Mouse (Mus musculus): Measurements from ENCODE around the gene Litaf. TPM values are rescaled to one million over a fixed set of nuclear protein-coding genes. Genes with fewer than 3 reads are reported as not detected.

Litaf gene
- polyA plus RNA-seq, 1 experiment from 2014 or later: 106 TPM

GRCm38 (mm10) chr16:11062794-11063721 is 2.9 kb downstream of the Litaf start:
- Histone ChIP-seq H3K9me3 (ENCODE audit: low read length) (no peaks in the 10 kb centered on the region), H3K27ac (ENCODE audit: low read length) (peak overlapping the region; percentile 85), H3K4me2 (replicated peaks; ENCODE audit: low read depth, low read length) (peak overlapping the region; percentile 19), H3K4me1 (ENCODE audit: insufficient read depth, low read depth, low read length) (peaks cover 24% of the 10 kb centered on the region), H3K4me3 (ENCODE audit: low read depth, low read length) (no peak overlapping the region), H3K36me3 (ENCODE audit: insufficient read depth, low read length) (no peaks in the 10 kb centered on the region), H3K9ac (replicated peaks; ENCODE audit: low read depth) (peak overlapping the region; percentile 32), H3K27me3 (replicated peaks; ENCODE audit: insufficient read depth, low read length) (no peaks in the 10 kb centered on the region)
- WGBS: 21% methylated on average over 13 of the region's 13 CpGs
- TF ChIP-seq CTCF (IDR thresholded peaks at IDR 0.05): no peak
- TF ChIP-seq EP300 (IDR thresholded peaks at IDR 0.05): no peak
- ATAC-seq (peak; percentile 22; the same call in 1 of the 2 replicates), DNase-seq (ENCODE audit: low spot score) (peak; percentile 89)

GRCm38 (mm10) chr16:11060645-11061044 is 5.3 kb downstream of the Litaf start, which contains the start of gene Snn:
Snn (plus strand) TSS chr16:11060945.
- ATAC-seq (no peak), DNase-seq (ENCODE audit: low spot score) (no peak)
- H3K9ac ChIP-seq (replicated peaks; ENCODE audit: low read depth): no peak within 1 kb of the TSS
- H3K27ac ChIP-seq (ENCODE audit: low read length): no peak within 1 kb of the TSS
- no peaks in the 10 kb centered on the region for H3K9me3 ChIP-seq (ENCODE audit: low read length)
- H3K4me3 ChIP-seq (ENCODE audit: low read depth, low read length): no peak within 1 kb of the TSS
- no peaks in the 10 kb centered on the region for H3K36me3 ChIP-seq (ENCODE audit: insufficient read depth, low read length)
- 87% methylated on average over 4 of the region's 4 CpGs for WGBS
- TF ChIP-seq CTCF (IDR thresholded peaks at IDR 0.05) (no peak), EP300 (IDR thresholded peaks at IDR 0.05) (no peak)
- H3K4me2 ChIP-seq (replicated peaks; ENCODE audit: low read depth, low read length): no peak within 1 kb of the TSS
- H3K4me1 ChIP-seq (ENCODE audit: insufficient read depth, low read depth, low read length): peaks cover 18% of the 10 kb centered on the region
- no peaks in the 10 kb centered on the region for H3K27me3 ChIP-seq (replicated peaks; ENCODE audit: insufficient read depth, low read length)

GRCm38 (mm10) chr16:11055916-11056315 is 10.0 kb downstream of the Litaf start:
- no peak overlapping the region for H3K4me3 ChIP-seq (ENCODE audit: low read depth, low read length)
- no peaks in the 10 kb centered on the region for H3K36me3 ChIP-seq (ENCODE audit: insufficient read depth, low read length)
- no peak overlapping the region for H3K9ac ChIP-seq (replicated peaks; ENCODE audit: low read depth)
- DNase-seq (ENCODE audit: low spot score) (no peak), ATAC-seq (no peak)
- H3K4me1 ChIP-seq (ENCODE audit: insufficient read depth, low read depth, low read length): no peaks in the 10 kb centered on the region
- WGBS: 62% methylated on average over 5 of the region's 5 CpGs
- no peak for TF ChIP-seq CTCF (IDR thresholded peaks at IDR 0.05)
- TF ChIP-seq EP300 (IDR thresholded peaks at IDR 0.05): no peak
- H3K27ac ChIP-seq (ENCODE audit: low read length): no peak overlapping the region
- H3K9me3 ChIP-seq (ENCODE audit: low read length): no peaks in the 10 kb centered on the region
- H3K27me3 ChIP-seq (replicated peaks; ENCODE audit: insufficient read depth, low read length): no peaks in the 10 kb centered on the region
- H3K4me2 ChIP-seq (replicated peaks; ENCODE audit: low read depth, low read length): no peak overlapping the region

GRCm38 (mm10) chr16:11054871-11055270 is 11.1 kb downstream of the Litaf start:
- 61% methylated on average over 6 of the region's 6 CpGs for WGBS
- H3K9ac ChIP-seq (replicated peaks; ENCODE audit: low read depth): no peak overlapping the region
- ATAC-seq: peak; percentile 71
- H3K36me3 ChIP-seq (ENCODE audit: insufficient read depth, low read length): no peaks in the 10 kb centered on the region
- no peaks in the 10 kb centered on the region for H3K9me3 ChIP-seq (ENCODE audit: low read length)
- no peaks in the 10 kb centered on the region for H3K27me3 ChIP-seq (replicated peaks; ENCODE audit: insufficient read depth, low read length)
- no peak overlapping the region for H3K4me2 ChIP-seq (replicated peaks; ENCODE audit: low read depth, low read length)
- H3K4me3 ChIP-seq (ENCODE audit: low read depth, low read length): no peak overlapping the region
- peak; percentile 50 for DNase-seq (ENCODE audit: low spot score)
- H3K4me1 ChIP-seq (ENCODE audit: insufficient read depth, low read depth, low read length): no peaks in the 10 kb centered on the region
- TF ChIP-seq EP300 (IDR thresholded peaks at IDR 0.05): no peak
- TF ChIP-seq CTCF (IDR thresholded peaks at IDR 0.05): peak; percentile 18; the same call in 1 of the 2 replicates
- no peak overlapping the region for H3K27ac ChIP-seq (ENCODE audit: low read length)

DNA sequence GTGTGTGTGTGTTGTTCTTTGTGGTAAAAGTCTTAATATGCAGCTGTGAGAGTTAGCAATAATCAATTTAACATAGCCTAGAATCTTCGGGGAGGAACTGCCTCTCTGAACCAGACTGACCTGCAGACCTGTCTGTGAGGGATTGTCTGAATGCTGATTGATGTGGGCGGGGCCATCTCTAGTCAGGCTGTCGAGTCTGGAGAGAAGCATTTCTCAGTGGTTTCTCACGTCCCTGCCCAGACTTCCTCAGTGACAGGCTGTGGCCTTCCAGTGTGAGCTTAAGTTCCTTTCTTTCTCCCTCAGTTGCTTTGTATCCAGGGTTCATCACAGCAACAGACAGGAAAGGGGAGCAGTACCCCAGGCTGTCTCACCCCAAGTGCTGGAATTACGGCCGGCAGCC is 11.5 kb downstream of the Litaf start:
- H3K27ac ChIP-seq (ENCODE audit: low read length): no peak overlapping the region
- no peaks in the 10 kb centered on the region for H3K27me3 ChIP-seq (replicated peaks; ENCODE audit: insufficient read depth, low read length)
- H3K9me3 ChIP-seq (ENCODE audit: low read length): no peaks in the 10 kb centered on the region
- DNase-seq (ENCODE audit: low spot score): no peak
- H3K4me2 ChIP-seq (replicated peaks; ENCODE audit: low read depth, low read length): no peak overlapping the region
- no peak for ATAC-seq
- TF ChIP-seq EP300 (IDR thresholded peaks at IDR 0.05) (no peak), CTCF (IDR thresholded peaks at IDR 0.05) (no peak)
- no peak overlapping the region for H3K9ac ChIP-seq (replicated peaks; ENCODE audit: low read depth)
- H3K36me3 ChIP-seq (ENCODE audit: insufficient read depth, low read length): no peaks in the 10 kb centered on the region
- no peak overlapping the region for H3K4me3 ChIP-seq (ENCODE audit: low read depth, low read length)
- 60% methylated on average over 6 of the region's 6 CpGs for WGBS
- no peaks in the 10 kb centered on the region for H3K4me1 ChIP-seq (ENCODE audit: insufficient read depth, low read depth, low read length)

GRCm38 (mm10) chr16:11051134-11051533 is 14.8 kb downstream of the Litaf start:
- DNase-seq (ENCODE audit: low spot score) (no peak), ATAC-seq (no peak)
- Histone ChIP-seq H3K27me3 (replicated peaks; ENCODE audit: insufficient read depth, low read length) (no peaks in the 10 kb centered on the region), H3K4me2 (replicated peaks; ENCODE audit: low read depth, low read length) (no peak overlapping the region), H3K27ac (ENCODE audit: low read length) (no peak overlapping the region), H3K4me1 (ENCODE audit: insufficient read depth, low read depth, low read length) (no peaks in the 10 kb centered on the region), H3K9ac (replicated peaks; ENCODE audit: low read depth) (no peak overlapping the region), H3K4me3 (ENCODE audit: low read depth, low read length) (no peak overlapping the region), H3K9me3 (ENCODE audit: low read length) (no peaks in the 10 kb centered on the region), H3K36me3 (ENCODE audit: insufficient read depth, low read length) (no peaks in the 10 kb centered on the region)
- no peak for TF ChIP-seq EP300 (IDR thresholded peaks at IDR 0.05)
- TF ChIP-seq CTCF (IDR thresholded peaks at IDR 0.05): no peak
- WGBS: 89% methylated on average over 11 of the region's 11 CpGs
